Mouse (Mus musculus): Measurements from ENCODE around the gene Hoxd4. TPM values are rescaled to one million over a fixed set of nuclear protein-coding genes. Genes with fewer than 3 reads are reported as not detected.

Gene Hoxd4
- polyA plus RNA-seq, 1 experiment, result 2.9 TPM

DNA sequence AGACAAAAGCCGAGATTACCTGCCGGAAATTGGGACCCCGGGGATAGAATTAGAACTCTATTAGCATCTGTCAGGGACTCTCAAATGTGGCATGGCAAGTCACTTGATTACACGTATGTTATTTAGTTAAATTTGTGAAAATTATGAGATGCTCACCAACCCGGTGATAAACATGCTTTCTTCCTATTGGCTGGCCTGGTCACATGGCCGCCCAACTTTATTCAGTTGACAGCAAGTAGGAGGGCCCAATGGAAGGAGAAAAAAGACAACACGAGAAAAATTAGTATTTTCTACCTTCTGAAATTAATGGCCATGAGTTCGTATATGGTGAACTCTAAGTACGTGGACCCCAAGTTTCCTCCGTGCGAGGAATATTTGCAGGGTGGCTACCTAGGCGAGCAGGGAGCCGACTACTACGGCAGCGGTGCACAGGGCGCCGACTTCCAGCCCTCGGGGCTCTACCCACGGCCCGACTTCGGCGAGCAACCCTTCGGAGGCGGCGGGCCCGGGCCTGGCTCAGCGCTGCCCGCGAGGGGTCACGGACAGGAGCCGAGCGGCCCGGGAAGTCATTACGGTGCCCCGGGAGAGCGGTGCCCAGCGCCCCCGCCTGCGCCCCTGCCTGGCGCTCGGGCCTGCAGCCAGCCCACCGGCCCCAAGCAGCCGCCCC, 15.4 kb downstream of the Hoxd4 start:
- Histone ChIP-seq H3K36me3 (ENCODE audit: control insufficient read depth, insufficient read depth, low read length) (no peaks in the 10 kb centered on the region), H3K4me3 (ENCODE audit: low read depth, low read length) (peak overlapping the region; percentile 23), H3K27me3 (ENCODE audit: control insufficient read depth, insufficient read depth, low read length) (peaks cover 44% of the 10 kb centered on the region), H3K27ac (ENCODE audit: insufficient read depth, low read depth, low read length) (no peak overlapping the region), H3K4me1 (ENCODE audit: control insufficient read depth, insufficient read depth, insufficient read length, low read length) (peaks cover 6% of the 10 kb centered on the region)
- WGBS, result 41% methylated on average over 43 of the region's 43 CpGs
- no peak for TF ChIP-seq CTCF (IDR thresholded peaks at IDR 0.05; ENCODE audit: extremely low read depth, insufficient read length, insufficient replicate concordance, low read depth, low read length)
- no peak for TF ChIP-seq POLR2A (IDR thresholded peaks at IDR 0.05; ENCODE audit: low read depth, low read length)

DNA sequence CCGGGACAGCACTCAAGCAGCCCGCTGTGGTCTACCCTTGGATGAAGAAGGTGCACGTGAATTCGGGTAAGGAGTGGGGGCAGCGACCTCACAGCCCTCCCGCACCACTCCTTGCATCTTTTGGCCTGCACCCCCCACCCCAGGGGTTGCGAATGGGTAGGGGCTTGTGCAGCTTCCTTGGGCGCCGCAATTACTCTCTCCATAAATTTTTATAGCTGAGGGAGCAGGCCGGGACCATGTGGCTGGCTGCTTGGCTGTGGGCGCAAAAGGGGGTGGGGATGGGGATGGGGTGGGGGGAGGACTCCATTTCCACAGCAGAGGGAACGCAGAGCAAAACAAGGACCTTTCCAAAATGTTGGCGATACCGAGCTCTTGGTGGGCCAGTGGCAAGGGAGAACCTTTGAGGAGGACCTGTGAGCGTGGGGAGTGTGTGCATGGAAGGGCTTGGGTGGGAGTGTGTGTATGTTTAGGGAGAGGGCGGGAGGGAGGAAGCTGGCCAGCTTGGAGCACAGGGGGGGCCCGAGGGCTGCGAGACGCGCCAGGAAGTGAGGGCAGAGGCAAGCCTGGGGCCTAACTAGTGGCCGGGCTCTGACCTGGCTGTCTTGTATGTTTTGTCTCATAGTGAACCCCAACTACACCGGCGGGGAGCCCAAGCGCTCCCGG, 16.0 kb downstream of the Hoxd4 start:
- no peak for TF ChIP-seq POLR2A (IDR thresholded peaks at IDR 0.05; ENCODE audit: low read depth, low read length)
- TF ChIP-seq CTCF (IDR thresholded peaks at IDR 0.05; ENCODE audit: extremely low read depth, insufficient read length, insufficient replicate concordance, low read depth, low read length), result no peak
- 30% methylated on average over 25 of the region's 25 CpGs for WGBS
- H3K27ac ChIP-seq (ENCODE audit: insufficient read depth, low read depth, low read length), result no peak overlapping the region
- H3K4me3 ChIP-seq (ENCODE audit: low read depth, low read length), result peak overlapping the region; percentile 23; the same call in 1 of the 2 replicates
- H3K36me3 ChIP-seq (ENCODE audit: control insufficient read depth, insufficient read depth, low read length), result no peaks in the 10 kb centered on the region
- H3K27me3 ChIP-seq (ENCODE audit: control insufficient read depth, insufficient read depth, low read length), result peaks cover 49% of the 10 kb centered on the region
- H3K4me1 ChIP-seq (ENCODE audit: control insufficient read depth, insufficient read depth, insufficient read length, low read length), result peaks cover 7% of the 10 kb centered on the region

DNA sequence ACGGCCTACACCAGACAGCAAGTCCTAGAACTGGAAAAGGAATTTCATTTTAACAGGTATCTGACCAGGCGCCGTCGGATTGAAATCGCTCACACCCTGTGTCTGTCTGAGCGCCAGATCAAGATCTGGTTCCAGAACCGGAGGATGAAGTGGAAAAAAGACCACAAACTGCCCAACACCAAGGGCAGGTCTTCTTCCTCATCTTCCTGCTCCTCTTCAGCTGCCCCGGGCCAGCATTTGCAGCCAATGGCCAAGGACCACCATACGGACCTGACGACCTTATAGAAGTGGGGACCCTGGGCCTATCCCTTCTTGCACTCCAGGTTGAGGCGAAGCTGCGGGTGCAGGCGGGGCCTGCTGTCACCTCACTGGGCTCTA, 16.6 kb downstream of the Hoxd4 start:
- Histone ChIP-seq H3K27me3 (ENCODE audit: control insufficient read depth, insufficient read depth, low read length) (peaks cover 51% of the 10 kb centered on the region), H3K36me3 (ENCODE audit: control insufficient read depth, insufficient read depth, low read length) (no peaks in the 10 kb centered on the region), H3K4me1 (ENCODE audit: control insufficient read depth, insufficient read depth, insufficient read length, low read length) (peaks cover 7% of the 10 kb centered on the region), H3K4me3 (ENCODE audit: low read depth, low read length) (no peak overlapping the region), H3K27ac (ENCODE audit: insufficient read depth, low read depth, low read length) (no peak overlapping the region)
- TF ChIP-seq CTCF (IDR thresholded peaks at IDR 0.05; ENCODE audit: extremely low read depth, insufficient read length, insufficient replicate concordance, low read depth, low read length) (no peak), POLR2A (IDR thresholded peaks at IDR 0.05; ENCODE audit: low read depth, low read length) (no peak)
- 39% methylated on average over 13 of the region's 13 CpGs for WGBS

DNA sequence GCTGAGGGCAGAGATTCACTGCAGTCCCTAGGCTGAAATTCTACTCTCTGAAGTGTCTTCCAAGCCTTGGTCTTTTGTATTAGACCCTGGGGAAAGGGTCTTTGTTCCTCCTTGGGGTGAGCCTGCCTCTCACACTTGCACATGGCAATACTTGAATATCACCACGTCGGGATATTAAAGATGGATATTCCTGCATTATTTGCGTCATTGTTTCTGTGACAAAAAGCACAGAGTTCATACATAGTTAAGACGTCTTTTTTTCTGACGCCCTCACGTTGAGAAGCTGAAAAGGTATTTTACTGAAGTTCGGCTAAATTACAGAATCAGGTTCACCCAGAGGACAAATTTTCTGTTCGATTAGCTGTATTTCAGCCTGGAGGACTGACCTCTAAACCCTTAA, 18.6 kb downstream of the Hoxd4 start:
- 41% methylated on average over 8 of the region's 8 CpGs for WGBS
- Histone ChIP-seq H3K36me3 (ENCODE audit: control insufficient read depth, insufficient read depth, low read length) (no peaks in the 10 kb centered on the region), H3K4me3 (ENCODE audit: low read depth, low read length) (no peak overlapping the region), H3K27me3 (ENCODE audit: control insufficient read depth, insufficient read depth, low read length) (peaks cover 66% of the 10 kb centered on the region), H3K4me1 (ENCODE audit: control insufficient read depth, insufficient read depth, insufficient read length, low read length) (peaks cover 3% of the 10 kb centered on the region; the same call in 1 of the 2 replicates), H3K27ac (ENCODE audit: insufficient read depth, low read depth, low read length) (no peak overlapping the region)
- TF ChIP-seq CTCF (IDR thresholded peaks at IDR 0.05; ENCODE audit: extremely low read depth, insufficient read length, insufficient replicate concordance, low read depth, low read length) (no peak), POLR2A (IDR thresholded peaks at IDR 0.05; ENCODE audit: low read depth, low read length) (no peak)

DNA sequence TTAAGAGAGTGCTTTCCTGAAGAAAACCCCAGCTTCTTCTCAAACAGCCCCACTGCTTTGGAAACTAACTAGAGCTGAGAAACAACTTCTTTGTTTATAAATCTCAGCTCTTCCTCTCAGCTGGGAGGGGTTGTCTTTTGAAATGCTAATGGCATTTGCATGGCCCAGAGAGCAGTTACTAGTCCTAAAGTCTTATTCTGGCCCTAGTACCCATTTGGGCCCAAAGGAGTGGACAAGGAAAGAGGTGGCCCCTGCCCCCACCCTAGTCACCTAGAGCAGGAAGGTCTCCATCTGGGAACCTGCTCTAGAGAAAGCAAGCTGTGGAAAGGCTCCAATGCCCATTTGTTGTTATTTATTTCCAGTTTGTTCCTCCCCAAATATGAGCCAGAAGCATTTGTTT, 19.3 kb downstream of the Hoxd4 start:
- H3K27ac ChIP-seq (ENCODE audit: insufficient read depth, low read depth, low read length), result no peak overlapping the region
- H3K27me3 ChIP-seq (ENCODE audit: control insufficient read depth, insufficient read depth, low read length), result peaks cover 70% of the 10 kb centered on the region
- H3K36me3 ChIP-seq (ENCODE audit: control insufficient read depth, insufficient read depth, low read length), result no peaks in the 10 kb centered on the region
- TF ChIP-seq POLR2A (IDR thresholded peaks at IDR 0.05; ENCODE audit: low read depth, low read length) (no peak), CTCF (IDR thresholded peaks at IDR 0.05; ENCODE audit: extremely low read depth, insufficient read length, insufficient replicate concordance, low read depth, low read length) (no peak)
- peaks cover 3% of the 10 kb centered on the region; the same call in 1 of the 2 replicates for H3K4me1 ChIP-seq (ENCODE audit: control insufficient read depth, insufficient read depth, insufficient read length, low read length)
- no peak overlapping the region for H3K4me3 ChIP-seq (ENCODE audit: low read depth, low read length)

DNA sequence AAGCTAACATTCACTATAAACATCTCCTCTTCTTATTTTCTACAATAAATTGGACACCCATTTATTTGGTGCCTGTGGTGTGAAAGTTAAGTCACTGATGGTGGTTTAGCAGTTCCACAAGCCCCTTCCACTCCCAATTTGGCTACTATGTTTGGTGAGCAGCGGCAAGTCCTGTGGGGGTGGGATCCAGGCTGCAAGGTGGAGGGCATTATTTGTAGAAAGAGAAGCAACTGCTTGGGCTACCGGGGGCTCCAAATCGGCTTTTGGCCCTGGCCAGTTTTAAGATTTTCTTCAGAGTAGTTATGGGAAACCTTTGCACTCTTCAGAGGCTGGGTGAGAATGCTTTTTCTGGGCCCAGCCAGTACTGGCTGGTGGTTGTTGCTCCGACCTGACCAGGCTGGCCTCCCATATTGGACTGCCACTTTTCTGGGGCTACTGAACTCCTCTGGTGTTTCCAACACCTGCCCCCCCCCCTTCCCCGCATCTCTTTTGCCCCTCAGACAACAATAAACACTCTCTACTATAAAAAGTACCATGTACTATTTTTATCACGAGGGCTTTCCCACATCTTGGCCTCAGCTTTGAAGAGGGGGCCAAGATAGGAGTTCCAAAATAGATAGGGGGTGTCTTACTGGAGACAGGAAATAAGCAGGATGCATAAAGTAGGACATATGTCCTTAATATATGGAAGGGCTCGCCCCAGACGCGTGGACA, 20.2 kb downstream of the Hoxd4 start:
- H3K4me3 ChIP-seq (ENCODE audit: low read depth, low read length), result no peak overlapping the region
- TF ChIP-seq CTCF (IDR thresholded peaks at IDR 0.05; ENCODE audit: extremely low read depth, insufficient read length, insufficient replicate concordance, low read depth, low read length) (no peak), POLR2A (IDR thresholded peaks at IDR 0.05; ENCODE audit: low read depth, low read length) (no peak)
- no peak overlapping the region for H3K27ac ChIP-seq (ENCODE audit: insufficient read depth, low read depth, low read length)
- H3K36me3 ChIP-seq (ENCODE audit: control insufficient read depth, insufficient read depth, low read length), result no peaks in the 10 kb centered on the region
- H3K27me3 ChIP-seq (ENCODE audit: control insufficient read depth, insufficient read depth, low read length), result peaks cover 69% of the 10 kb centered on the region
- 31% methylated on average over 9 of the region's 9 CpGs for WGBS
- peaks cover 3% of the 10 kb centered on the region; the same call in 1 of the 2 replicates for H3K4me1 ChIP-seq (ENCODE audit: control insufficient read depth, insufficient read depth, insufficient read length, low read length)
